Mouse (Mus musculus) bone marrow, adult 2 months (tissue): ENCODE measurements around the gene Ralgapa2.

Source experiments
- CTCF ChIP-seq: fragments of 200-500 bp; IDR thresholded peaks from 2 replicates; pipeline ENCODE4 v1.5.1; 2011; ENCODE audit warnings: low read length, control low read depth; ENCODE audit not compliant: control insufficient read depth, insufficient read depth
- POLR2A ChIP-seq: fragments of 200-500 bp; IDR thresholded peaks from 2 replicates; pipeline ENCODE4 v1.6.1; 2011; ENCODE audit warnings: low read depth, mild to moderate bottlenecking, control low read depth, low read length, borderline replicate concordance; ENCODE audit not compliant: control insufficient read depth

GRCm38 (mm10) chr2:146309413-146309812 lies 202.7 kb downstream of the Ralgapa2 start:
- TF ChIP-seq CTCF (no peak), POLR2A (no peak)
